Mouse (Mus musculus): ENCODE measurements around the gene Rilpl1.

GRCm38 (mm10) chr5:124528351-124528750 is 2.8 kb downstream of the Rilpl1 start:
- TF ChIP-seq CTCF (IDR thresholded peaks at IDR 0.05; ENCODE audit: low read depth, low read length) (no peak), GATA1 (IDR thresholded peaks at IDR 0.05; ENCODE audit: borderline replicate concordance, low read length) (no peak), TAL1 (conservative IDR thresholded peaks at IDR 0.05; ENCODE audit: low read depth, low read length) (no peak), POLR2AphosphoS5 (IDR thresholded peaks at IDR 0.05; ENCODE audit: insufficient replicate concordance, low read depth, low read length) (no peak), GATA2 (IDR thresholded peaks at IDR 0.05; ENCODE audit: borderline replicate concordance, low read depth, low read length) (no peak)
